Mouse (Mus musculus) liver, embryonic 14.5 days (tissue): ENCODE measurements at regions not wholly inside any gene's neighbourhood (a gene's known extent, or its start where the extent isn't known, plus 50 kb on each side); places are given as distances from the start of the nearest gene placed in this dataset.

Experiments
- CTCF ChIP-seq: IDR thresholded peaks from 2 replicates; pipeline ENCODE4 v1.5.1; 2016; ENCODE audit warnings: antibody characterized with exemption, low read depth, control low read depth
- EP300 ChIP-seq: IDR thresholded peaks from 2 replicates; pipeline ENCODE4 v1.6.1; 2016; ENCODE audit warnings: antibody characterized with exemption, low read depth

- no peak for TF ChIP-seq CTCF
- TF ChIP-seq EP300 = no peak
These were observed 233.4 kb upstream of the Stt3b start for GRCm38 (mm10) chr9:115543665-115544064.
